Mouse (Mus musculus): Measurements from ENCODE around the gene Jpt2. TPM values are rescaled to one million over a fixed set of nuclear protein-coding genes. Genes with fewer than 3 reads are reported as not detected.
A peak's percentile ranks its signal among the peaks of the same experiment; 100 is the strongest.

The Jpt2 gene
- total RNA-seq, 1 experiment from 2014 or later: 108 TPM

DNA sequence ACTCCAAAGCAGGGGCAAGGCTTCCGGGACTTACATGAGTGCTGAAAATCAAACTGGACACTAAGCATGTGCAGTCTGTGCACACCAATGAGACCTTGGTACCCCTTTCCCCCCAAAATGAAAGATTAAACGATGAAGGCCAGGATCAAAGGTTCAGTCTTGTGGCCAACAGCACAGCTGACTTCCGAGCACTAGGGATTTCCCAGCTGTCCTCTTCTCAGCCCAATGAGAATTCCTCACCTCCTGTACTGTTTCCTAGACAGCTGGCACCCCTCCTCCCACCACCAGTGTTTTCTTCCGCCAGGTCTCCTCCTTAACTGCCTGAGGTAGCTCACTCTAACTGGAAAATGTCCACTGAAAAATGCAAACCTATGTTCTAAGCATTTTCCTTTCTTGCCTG, 27.3 kb downstream of the Jpt2 start:
- ATAC-seq (replicated peaks in 1 of 2; ENCODE audit: insufficient read depth in 1 of 2, low FRiP score in 2 of 2, low TSS enrichment in 1 of 2, low read depth in 1 of 2, poor library complexity in 2 of 2, severe bottlenecking in 2 of 2): no peak

DNA sequence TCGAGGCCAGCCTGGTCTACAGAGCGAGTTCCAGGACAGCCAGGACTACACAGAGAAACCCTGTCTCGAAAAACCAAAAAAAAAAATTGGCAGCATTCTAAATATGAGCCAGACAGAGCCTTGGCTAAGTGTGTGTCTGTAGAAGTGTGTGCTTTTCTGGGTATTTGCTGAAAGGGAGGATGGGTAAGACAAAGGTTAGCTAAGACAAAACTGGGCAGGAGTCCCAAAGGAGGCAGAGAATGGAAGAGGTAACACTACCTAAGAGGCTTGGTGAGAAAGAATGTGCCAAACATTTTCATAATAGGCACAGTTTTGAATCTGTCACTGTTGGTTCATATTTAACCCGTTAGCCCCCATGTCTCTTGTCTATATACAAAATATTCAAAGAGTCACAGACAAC, 28.1 kb downstream of the Jpt2 start:
- no peak for ATAC-seq (replicated peaks in 1 of 2; ENCODE audit: insufficient read depth in 1 of 2, low FRiP score in 2 of 2, low TSS enrichment in 1 of 2, low read depth in 1 of 2, poor library complexity in 2 of 2, severe bottlenecking in 2 of 2)

DNA sequence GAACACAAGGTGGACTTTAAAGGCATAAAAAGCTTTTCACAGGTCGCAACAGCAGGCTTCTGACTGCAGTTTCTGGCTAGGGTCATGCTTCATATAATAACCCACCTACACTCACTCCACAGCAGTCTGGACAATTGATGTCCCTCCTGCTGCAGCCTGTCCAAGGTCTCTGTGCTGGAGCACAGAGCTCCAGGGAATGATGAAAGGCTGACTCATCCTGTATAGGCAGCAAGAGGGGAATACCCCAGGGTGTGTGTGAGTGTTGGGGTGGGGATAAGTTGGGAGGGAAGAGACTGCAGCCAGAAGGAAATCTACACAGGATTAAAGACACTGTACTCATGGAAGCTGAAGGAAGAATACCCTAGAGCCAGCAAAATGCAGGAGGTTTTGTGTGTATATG, 31.0 kb downstream of the Jpt2 start:
- ATAC-seq (replicated peaks in 1 of 2; ENCODE audit: insufficient read depth in 1 of 2, low FRiP score in 2 of 2, low TSS enrichment in 1 of 2, low read depth in 1 of 2, poor library complexity in 2 of 2, severe bottlenecking in 2 of 2): no peak

DNA sequence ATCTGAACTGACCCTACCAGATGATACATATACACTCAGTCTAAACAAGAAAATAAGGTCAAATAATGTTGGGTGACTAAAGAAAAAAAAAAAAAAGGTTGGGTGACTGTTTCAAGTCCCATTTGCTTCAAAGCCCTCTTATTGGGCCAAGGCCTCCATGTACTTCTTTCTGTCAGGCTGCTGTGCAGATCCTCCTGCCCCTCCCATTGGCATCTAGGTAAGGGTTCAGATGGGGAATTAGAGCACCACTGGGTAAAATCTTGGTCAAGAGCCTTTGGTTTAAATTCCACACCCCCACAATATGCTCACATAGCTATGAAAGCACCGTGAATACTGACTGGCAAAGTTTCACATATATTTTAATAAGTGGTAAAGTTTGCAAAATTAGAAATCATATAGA, 37.2 kb downstream of the Jpt2 start:
- ATAC-seq (replicated peaks in 1 of 2; ENCODE audit: insufficient read depth in 1 of 2, low FRiP score in 2 of 2, low TSS enrichment in 1 of 2, low read depth in 1 of 2, poor library complexity in 2 of 2, severe bottlenecking in 2 of 2): no peak

DNA sequence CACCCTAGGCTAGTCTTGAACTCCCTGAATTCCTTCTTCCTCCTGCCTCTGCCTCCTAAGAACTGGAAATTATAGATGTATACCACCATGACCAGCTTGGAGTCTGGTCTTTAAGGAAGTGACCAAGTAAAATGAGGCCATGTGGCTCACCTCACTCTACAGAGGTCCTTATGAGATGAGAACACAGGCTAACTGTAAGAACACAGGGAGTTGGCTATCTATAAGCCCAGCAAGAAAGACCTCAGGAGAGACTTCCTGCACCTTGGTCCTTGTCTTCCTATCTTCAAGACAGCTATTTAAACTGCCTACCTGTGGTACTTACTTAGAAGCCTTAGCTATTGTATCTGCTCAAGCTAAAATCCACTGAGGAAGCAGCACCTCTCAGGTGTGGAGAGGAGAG, 46.5 kb downstream of the Jpt2 start:
- ATAC-seq (replicated peaks in 1 of 2; ENCODE audit: insufficient read depth in 1 of 2, low FRiP score in 2 of 2, low TSS enrichment in 1 of 2, low read depth in 1 of 2, poor library complexity in 2 of 2, severe bottlenecking in 2 of 2): no peak

DNA sequence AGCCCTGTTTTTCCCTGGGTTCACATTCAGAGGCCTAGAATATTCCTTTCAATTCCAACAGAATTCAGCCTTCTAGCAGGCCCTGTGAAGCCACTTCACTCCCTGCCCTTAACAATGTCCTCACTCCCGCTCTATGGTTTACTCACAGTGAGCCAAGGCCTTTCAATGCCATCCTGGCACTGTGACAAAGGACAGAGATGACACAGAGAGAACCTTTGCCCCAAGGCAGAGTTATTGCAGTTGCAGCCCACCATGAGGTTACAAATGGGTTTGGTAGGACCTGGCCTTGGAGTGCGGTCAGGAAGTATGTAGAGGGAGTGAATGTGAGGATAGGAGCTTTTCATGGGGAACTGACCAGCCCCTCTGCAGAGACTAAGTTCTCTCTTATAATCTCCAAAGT, 52.9 kb downstream of the Jpt2 start:
- ATAC-seq (replicated peaks in 1 of 2; ENCODE audit: insufficient read depth in 1 of 2, low FRiP score in 2 of 2, low TSS enrichment in 1 of 2, low read depth in 1 of 2, poor library complexity in 2 of 2, severe bottlenecking in 2 of 2): no peak

DNA sequence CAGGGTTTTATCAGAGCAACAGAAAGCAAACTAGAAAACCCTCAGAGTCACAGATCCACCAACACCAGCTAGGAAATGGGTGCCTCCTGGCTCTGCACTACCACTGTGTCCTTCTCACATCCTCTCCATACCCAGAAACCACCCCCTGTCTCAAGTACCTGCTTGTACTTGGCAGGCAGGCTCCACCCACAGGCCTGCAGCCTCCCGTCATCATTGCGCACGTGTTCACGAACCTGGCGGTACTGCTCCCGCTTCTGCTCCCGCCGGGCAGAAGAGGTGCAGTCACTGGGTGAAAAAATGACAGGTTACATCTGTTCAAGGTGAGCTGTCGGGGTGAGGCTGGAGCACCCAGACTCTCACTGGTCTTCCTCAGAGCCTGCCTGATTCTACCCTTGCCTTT, 56.7 kb downstream of the Jpt2 start:
- no peak for ATAC-seq (replicated peaks in 1 of 2; ENCODE audit: insufficient read depth in 1 of 2, low FRiP score in 2 of 2, low TSS enrichment in 1 of 2, low read depth in 1 of 2, poor library complexity in 2 of 2, severe bottlenecking in 2 of 2)

DNA sequence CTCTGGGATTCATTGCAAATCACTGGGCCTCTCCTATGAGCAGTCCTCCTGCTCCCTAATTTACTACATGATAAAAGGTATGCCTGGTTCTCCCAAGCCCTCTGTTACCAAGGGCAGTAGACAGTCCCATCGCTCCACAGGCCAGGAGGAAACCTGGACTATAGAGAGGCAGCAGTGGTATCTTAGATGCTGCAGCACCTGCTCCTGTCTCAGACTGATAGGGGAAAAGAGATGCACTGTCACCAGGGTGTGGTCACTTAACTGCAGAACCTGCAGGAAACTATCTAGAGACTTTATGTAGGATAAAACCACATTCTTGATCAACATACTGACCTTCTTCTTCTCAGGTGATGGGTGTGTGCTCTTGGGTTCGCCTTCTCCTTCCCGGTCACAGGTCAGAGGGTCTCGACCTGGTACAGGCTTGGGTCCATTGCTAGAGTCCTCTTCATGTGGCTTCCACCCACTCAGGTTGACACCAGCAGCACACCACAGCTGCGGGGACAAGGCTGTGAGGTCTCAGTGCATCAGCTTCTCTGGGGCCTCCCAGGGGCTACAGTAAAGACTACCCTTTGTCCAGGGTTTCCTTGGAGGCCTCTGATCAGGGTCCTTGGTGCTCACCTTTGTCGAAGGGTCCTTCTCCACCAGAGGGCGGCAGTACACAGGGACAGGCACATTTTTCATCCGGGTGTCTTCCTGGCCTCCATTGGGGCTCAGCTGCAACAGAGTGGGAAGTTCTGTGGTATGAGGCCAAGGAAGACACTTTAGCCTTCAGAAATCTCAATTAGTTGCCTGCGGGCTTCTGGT, 57.6 kb downstream of the Jpt2 start:
- peak; percentile 18 to 44; a peak in 1 of 4 replicates for ATAC-seq (replicated peaks in 1 of 2; ENCODE audit: insufficient read depth in 1 of 2, low FRiP score in 2 of 2, low TSS enrichment in 1 of 2, low read depth in 1 of 2, poor library complexity in 2 of 2, severe bottlenecking in 2 of 2)

DNA sequence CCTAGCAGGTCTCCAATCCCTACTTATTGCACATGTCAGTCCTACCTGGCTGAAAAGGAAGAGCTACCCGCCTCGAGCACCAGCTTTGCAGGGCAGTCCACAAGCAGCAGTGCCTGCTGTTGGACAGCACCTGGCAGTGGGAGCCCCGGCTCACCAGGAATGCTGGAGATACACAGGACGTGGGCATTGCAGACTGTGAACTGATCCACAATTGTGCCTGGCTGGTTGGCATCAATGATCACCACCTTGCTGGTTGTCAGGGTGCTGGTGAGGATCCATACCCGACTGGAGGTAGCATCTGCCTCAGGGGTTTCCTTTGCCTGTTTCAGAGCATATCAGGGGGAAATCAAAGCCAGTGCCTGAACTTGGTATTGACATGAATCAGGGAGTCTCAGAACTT, 58.4 kb downstream of the Jpt2 start:
- ATAC-seq (replicated peaks in 1 of 2; ENCODE audit: insufficient read depth in 1 of 2, low FRiP score in 2 of 2, low TSS enrichment in 1 of 2, low read depth in 1 of 2, poor library complexity in 2 of 2, severe bottlenecking in 2 of 2): no peak

DNA sequence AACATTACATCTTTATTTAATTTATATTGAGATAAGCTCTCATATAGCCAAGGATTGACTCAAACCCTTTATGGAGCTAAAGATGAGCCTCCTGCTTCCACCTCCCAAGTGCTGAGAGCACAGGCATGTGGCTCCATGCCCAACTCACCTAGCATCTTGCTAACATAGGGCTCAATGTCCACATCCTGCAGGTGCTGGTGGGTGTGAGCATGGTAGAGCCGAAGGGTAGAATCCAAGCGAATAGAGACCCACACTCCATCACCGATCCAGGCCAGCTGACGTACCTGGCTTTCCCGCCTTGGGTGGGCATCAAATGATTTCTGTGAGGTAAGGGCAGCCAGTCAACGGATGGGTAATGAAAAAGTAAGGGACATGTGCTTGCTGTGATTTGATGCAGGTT, 60.5 kb downstream of the Jpt2 start:
- ATAC-seq (replicated peaks in 1 of 2; ENCODE audit: insufficient read depth in 1 of 2, low FRiP score in 2 of 2, low TSS enrichment in 1 of 2, low read depth in 1 of 2, poor library complexity in 2 of 2, severe bottlenecking in 2 of 2): no peak

DNA sequence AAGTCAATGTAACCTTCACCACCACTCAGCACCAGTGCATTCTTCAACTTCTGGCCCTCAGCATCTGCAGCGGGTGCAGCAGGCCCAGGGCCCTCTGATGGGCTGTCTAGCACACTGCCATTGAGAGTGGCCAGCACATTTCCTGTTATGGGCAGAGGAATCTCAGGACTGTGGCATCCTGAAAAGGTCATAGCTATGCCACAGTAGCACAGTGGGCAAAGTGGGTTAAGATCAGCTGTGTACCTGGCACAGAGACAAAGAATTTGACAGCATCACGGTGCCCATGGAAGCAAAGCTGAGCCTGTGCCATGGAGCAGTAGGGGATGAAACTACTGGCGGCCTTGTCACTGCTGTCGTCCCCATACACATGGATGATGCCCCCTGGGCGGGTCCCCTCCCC, 61.3 kb downstream of the Jpt2 start:
- ATAC-seq (replicated peaks in 1 of 2; ENCODE audit: insufficient read depth in 1 of 2, low FRiP score in 2 of 2, low TSS enrichment in 1 of 2, low read depth in 1 of 2, poor library complexity in 2 of 2, severe bottlenecking in 2 of 2): no peak

DNA sequence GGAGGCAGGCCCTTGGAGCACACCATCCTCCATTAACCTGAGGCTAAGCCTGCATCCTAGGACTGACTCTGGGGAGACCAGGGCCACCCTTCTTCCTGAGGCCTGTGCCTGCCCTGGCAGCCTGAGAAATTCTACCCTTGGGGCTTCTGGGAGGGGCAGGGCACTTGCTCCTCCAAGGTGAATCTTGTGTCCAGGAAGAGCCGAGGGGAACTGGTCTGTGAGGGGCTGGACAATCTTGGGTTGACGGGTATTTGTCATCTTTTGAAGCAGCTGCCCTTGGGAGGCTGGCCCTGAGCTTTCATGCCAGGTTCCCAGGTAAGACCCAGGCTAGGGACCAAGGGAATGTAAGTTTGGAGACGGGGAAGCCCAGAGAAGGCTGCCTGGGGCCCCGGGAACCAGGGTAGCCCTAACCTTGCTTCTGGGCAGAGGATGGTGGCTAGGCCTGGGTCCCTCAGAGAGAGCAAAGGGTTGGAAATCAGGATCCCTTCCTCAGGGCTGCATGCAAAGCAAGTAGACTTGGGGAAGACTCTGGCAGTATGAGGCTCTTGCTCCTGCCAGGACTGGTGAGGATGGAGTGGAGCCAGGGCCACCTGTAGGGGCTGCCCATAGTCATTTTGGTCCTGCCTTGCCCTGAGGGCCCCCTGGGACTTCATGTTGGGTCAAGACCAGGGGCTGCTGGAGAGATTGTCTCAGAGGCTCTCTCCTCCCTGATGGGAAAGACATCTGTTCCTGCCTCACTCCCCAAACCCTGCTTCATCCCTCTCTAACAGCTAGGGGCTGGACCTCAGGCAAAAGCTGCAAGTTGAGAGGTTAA, 62.2 kb downstream of the Jpt2 start:
- ATAC-seq (replicated peaks in 1 of 2; ENCODE audit: insufficient read depth in 1 of 2, low FRiP score in 2 of 2, low TSS enrichment in 1 of 2, low read depth in 1 of 2, poor library complexity in 2 of 2, severe bottlenecking in 2 of 2): no peak

DNA sequence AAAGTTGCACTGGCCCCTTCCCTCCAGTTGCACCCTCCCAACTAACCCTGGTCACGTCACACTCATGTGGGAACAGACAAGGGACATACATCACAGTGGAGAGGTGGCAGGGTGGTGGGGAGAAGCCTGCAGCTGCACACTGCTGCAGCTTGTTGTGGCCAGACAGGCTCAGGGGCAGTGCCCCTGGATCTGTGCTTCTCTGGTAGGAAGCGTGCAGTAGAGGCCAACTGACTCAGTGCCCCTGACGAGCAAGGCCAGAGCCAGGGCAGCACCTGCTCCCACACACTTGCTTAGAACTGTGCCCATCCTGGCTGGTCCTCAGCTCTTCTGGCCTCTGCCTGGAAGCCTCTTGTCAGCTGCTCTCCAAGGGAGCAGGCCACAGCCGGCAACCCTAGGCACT, 62.9 kb downstream of the Jpt2 start:
- ATAC-seq (replicated peaks in 1 of 2; ENCODE audit: insufficient read depth in 1 of 2, low FRiP score in 2 of 2, low TSS enrichment in 1 of 2, low read depth in 1 of 2, poor library complexity in 2 of 2, severe bottlenecking in 2 of 2): no peak

DNA sequence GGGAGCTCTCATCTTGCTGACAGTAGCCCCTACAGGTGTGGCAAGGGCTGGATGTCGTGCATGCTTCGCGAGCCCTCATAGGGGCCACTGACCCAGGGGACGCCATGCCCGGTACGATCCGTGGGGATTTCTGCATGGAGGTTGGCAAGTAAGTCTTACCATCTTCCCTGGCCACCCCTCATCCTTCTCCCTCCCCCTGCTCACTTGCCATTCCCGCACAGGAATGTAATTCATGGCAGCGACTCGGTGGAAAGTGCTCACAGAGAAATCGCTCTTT, 63.6 kb downstream of the Jpt2 start:
- no peak for ATAC-seq (replicated peaks in 1 of 2; ENCODE audit: insufficient read depth in 1 of 2, low FRiP score in 2 of 2, low TSS enrichment in 1 of 2, low read depth in 1 of 2, poor library complexity in 2 of 2, severe bottlenecking in 2 of 2)

DNA sequence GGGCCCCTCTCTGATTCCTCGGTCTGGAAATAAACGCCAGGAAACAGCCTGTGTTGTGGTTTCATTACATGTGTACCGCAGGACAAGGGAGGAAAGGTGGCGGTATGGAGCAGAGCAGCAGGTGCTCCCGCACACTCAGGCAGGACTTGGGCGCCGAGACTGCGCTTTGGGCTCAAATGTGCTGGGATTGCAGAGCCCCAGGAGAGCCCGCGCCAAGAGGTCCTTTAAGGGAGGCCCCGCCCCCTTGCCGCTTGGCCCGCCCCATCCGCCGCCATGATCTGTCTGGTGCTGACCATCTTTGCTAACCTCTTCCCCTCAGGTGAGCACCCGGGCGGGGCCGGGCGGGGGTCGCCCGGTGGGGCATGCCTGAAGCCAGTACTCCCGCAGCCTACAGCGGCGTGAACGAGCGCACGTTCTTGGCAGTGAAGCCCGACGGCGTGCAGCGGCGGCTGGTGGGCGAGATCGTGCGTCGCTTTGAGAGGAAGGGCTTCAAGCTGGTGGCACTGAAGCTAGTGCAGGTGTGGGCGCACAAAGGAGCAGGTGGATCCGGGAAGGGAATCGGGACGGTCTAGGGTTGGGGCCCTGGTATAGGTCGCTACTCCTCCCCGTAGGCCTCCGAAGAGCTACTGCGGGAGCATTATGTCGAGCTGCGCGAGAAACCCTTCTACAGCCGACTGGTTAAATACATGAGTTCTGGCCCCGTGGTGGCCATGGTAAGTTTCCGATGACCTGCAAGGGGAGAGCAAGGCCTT, 64.1 kb downstream of the Jpt2 start, which contains the start of gene Nme3:
TSS of gene Nme3 (plus strand) at position 260 of the 752 bp plus-strand sequence.
- ATAC-seq (replicated peaks in 1 of 2; ENCODE audit: insufficient read depth in 1 of 2, low FRiP score in 2 of 2, low TSS enrichment in 1 of 2, low read depth in 1 of 2, poor library complexity in 2 of 2, severe bottlenecking in 2 of 2): peak; percentile 34 to 37; a peak in 3 of 4 replicates

DNA sequence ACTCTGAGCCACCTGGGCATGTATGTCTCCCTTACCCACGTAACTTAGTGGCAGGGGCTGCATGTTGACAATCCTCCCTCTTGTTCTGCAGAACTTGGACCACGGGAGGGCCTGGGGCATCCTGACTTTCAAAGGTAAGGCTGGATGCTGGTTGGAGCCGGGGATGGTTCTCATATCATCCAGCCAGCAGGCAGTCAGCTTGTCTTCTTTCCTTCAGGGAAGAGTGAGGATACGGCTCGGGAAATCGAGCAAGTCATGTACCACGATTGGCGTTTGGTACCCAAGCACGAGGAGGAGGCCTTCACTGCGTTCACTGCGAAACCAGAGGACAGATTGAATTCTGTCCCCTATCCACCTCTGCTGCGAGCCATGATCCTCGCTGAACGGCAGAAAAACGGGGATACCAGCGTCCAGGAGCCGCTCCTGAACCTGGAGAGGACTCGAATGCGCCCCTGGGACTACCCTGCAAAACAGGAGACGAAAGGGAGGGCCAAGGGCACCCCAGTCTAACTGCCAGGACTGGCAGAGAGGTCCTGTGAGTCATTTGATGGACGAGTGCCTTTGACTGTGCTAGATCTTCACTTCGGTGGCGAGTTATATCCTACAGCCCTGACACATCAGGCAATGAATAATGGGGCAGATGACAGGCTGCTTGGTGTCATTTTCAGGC, 64.8 kb downstream of the Jpt2 start:
- peak in 1 of 2 experiments; percentile 2; a peak in 1 of 4 replicates for ATAC-seq (replicated peaks in 1 of 2; ENCODE audit: insufficient read depth in 1 of 2, low FRiP score in 2 of 2, low TSS enrichment in 1 of 2, low read depth in 1 of 2, poor library complexity in 2 of 2, severe bottlenecking in 2 of 2)

DNA sequence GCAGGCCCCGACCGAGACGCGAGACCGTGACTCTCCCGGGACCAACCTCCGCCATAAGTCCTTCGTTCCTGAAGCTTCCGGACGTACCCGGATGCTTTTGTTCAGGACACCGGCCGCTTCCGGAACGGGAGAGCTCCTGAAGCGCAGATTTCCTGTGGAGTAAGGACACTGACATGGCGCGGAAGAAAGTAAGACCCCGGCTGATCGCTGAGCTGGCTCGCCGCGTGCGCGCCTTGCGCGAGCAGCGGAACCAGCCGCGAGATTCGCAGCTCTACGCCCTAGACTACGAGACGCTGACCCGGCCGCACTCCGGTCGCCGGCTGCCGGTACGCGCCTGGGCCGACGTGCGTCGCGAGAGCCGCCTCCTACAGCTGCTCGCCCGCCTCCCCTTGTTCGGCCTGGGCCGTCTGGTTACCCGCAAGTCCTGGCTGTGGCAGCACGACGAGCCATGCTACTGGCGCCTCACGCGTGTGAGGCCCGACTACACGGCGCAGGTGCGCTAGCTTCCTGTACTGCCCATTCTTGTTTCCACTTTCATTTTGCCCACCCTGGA, 65.4 kb downstream of the Jpt2 start, which contains the start of the genes Eme2 and Mrps34:
TSS of gene Eme2 (minus strand) at position 93 of the 553 bp plus-strand sequence.
TSS of gene Mrps34 (plus strand) at position 122 of the 553 bp plus-strand sequence.
- peak; percentile 25 to 44; a peak in 3 of 4 replicates for ATAC-seq (replicated peaks in 1 of 2; ENCODE audit: insufficient read depth in 1 of 2, low FRiP score in 2 of 2, low TSS enrichment in 1 of 2, low read depth in 1 of 2, poor library complexity in 2 of 2, severe bottlenecking in 2 of 2)

All from hematopoietic stem cell, adult 5-6 weeks (primary cell).